Mouse (Mus musculus) midbrain, embryonic 10.5 days (tissue): Measurements from ENCODE around the gene Ppp1r35. TPM values are rescaled to one million over a fixed set of nuclear protein-coding genes. Genes with fewer than 3 reads are reported as not detected.

Experiments
- DNase-seq: peaks from one replicate; pipeline ENCODE4 v3.0.0-alpha.2; 2017; ENCODE audit warnings: low spot score
- H3K27ac ChIP-seq: fragments of 300-500 bp; sonication (generic); replicated peaks from 2 replicates; pipeline ENCODE4 v1.5.1; 2016; ENCODE audit warnings: mild to moderate bottlenecking
- H3K27me3 ChIP-seq: fragments of 300-500 bp; sonication (generic); 2 replicates; pipeline ENCODE4 v1.6.1; 2016; ENCODE audit warnings: low read depth, mild to moderate bottlenecking; ENCODE audit not compliant: poor library complexity, severe bottlenecking
- H3K36me3 ChIP-seq: fragments of 300-500 bp; sonication (generic); 2 replicates; pipeline ENCODE4 v1.6.1; 2016; ENCODE audit warnings: mild to moderate bottlenecking, moderate library complexity
- H3K4me1 ChIP-seq: fragments of 300-500 bp; sonication (generic); 2 replicates; pipeline ENCODE4 v1.6.1; 2016
- H3K4me3 ChIP-seq: fragments of 300-500 bp; sonication (generic); 2 replicates; pipeline ENCODE4 v1.5.1; 2016; ENCODE audit warnings: mild to moderate bottlenecking, moderate library complexity
- H3K9me3 ChIP-seq: fragments of 300-500 bp; sonication (generic); replicated peaks from 2 replicates; pipeline ENCODE4 v1.6.1; 2016; ENCODE audit warnings: mild to moderate bottlenecking
- WGBS: fragments of 180-500 bp; shearing (Covaris S2); methylation state at CpG from one replicate; pipeline ENCODE4 v1.1.7; 2016; 5-methylcytosine and 5-hydroxymethylcytosine counted together
- polyA plus RNA-seq: library from polyadenylated mRNA; unstranded; fragments of >200 nt; fragmentation: Nextera tagmentation; extraction: Ambion mirVana; gene quantifications from 2 replicates; pipeline ENCODE4 v1.2.1, GENCODE M21; 2016

Ppp1r35 gene
- polyA plus RNA-seq, 1 experiment from 2014 or later = 62.6 TPM

DNA sequence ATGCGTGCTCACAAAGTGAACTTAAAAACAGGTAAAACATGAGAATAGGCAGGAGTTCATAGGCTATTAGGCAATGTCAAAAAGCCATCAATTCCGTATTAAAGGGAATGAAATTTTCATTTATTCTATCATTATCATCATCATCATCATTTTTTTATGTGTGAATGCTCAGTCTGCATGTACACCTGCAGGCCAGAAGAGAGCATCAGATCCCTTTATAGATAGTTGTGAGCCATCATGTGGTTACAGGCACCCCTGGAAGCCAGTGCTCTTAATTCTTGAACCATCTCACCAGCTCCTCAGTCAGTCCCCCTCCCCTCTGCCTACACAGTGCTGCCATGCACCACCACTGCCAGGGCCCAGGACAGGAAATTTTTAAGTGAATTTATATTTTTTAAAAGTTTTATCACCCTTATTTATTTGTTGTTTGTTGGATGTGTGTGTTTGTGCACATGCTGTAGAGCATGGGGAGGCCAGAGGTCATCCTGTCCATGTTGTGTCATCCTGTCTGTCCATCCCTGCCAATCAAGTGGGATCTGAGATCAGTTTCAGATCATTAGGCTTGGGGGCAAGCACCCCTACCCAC, 10.4 kb downstream of the Ppp1r35 start:
- H3K4me3 ChIP-seq = no peak overlapping the region
- H3K4me1 ChIP-seq = peaks cover 21% of the 10 kb centered on the region
- H3K9me3 ChIP-seq = no peaks in the 10 kb centered on the region
- no peak for DNase-seq
- H3K27me3 ChIP-seq = peaks cover 18% of the 10 kb centered on the region
- peaks cover 12% of the 10 kb centered on the region for H3K36me3 ChIP-seq
- no peak overlapping the region for H3K27ac ChIP-seq
- 86% methylated on average over 2 of the region's 2 CpGs for WGBS

DNA sequence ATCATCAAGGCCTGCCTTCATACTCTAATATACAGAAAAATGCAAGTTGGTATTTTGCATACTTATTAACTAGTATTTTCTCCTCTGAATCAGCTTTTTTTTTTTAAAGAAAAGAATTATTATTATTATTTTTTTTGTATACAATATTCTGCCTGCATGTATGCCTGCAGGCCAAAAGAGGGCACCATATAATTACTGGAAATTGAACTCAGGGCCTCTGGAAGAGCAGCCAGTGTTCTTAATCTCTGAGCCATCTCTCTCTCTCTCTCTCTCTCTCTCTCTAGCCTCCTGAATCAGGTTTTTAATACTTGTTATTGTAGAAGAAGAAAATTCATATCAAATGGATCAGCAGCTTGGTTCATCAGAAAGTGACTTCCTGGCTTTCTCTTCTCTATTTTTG, 12.9 kb downstream of the Ppp1r35 start:
- Histone ChIP-seq H3K36me3 (no peaks in the 10 kb centered on the region), H3K27me3 (peaks cover 18% of the 10 kb centered on the region), H3K9me3 (no peaks in the 10 kb centered on the region), H3K4me1 (peaks cover 4% of the 10 kb centered on the region; the same call in 1 of the 2 replicates), H3K27ac (no peak overlapping the region), H3K4me3 (no peak overlapping the region)
- no peak for DNase-seq

DNA sequence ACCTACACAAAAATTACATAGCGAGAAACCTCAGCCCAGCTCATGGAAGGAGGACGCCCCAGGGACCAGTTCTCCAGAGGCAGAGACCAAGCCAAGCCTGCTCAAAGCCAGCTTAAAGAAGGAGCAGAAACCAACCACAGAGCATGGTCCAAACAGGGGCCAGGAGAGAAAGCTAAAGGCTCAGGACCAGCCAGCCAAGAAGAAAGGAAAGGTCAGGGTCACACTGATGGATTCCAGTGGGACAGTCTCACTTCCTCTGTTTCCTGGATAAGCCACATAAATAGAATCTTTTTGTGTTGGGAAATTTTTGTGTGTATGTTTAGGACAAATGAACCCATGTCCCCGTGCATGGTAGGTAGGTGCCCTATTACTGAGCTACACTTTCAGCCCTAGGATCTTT, 18.0 kb downstream of the Ppp1r35 start:
- DNase-seq = no peak
- Histone ChIP-seq H3K27me3 (no peaks in the 10 kb centered on the region), H3K27ac (no peak overlapping the region), H3K4me1 (no peaks in the 10 kb centered on the region), H3K9me3 (no peaks in the 10 kb centered on the region), H3K36me3 (no peaks in the 10 kb centered on the region), H3K4me3 (no peak overlapping the region)
- WGBS = 89% methylated on average over 3 of the region's 3 CpGs

DNA sequence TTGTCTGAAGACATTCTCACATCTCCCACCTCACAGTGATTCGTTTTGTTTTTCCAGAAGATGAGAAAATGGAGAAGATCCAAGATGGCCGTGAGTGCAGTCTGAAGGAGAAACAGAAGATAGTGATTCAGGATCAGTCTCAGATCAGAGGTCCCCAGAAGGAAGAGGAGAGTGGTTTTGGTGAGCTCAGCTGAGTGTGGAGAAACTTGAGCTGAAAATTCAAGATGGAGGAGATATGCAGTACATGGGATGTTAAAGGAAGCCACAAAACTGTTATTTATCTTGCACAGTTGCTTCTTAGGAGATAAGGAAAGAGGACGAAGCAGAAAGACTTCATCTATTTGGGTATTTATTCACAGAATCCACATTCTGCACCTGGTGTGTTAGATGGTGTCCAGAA, 22.3 kb downstream of the Ppp1r35 start:
- Histone ChIP-seq H3K36me3 (no peaks in the 10 kb centered on the region), H3K4me3 (no peak overlapping the region), H3K4me1 (no peaks in the 10 kb centered on the region), H3K27ac (no peak overlapping the region), H3K27me3 (no peaks in the 10 kb centered on the region), H3K9me3 (no peaks in the 10 kb centered on the region)
- DNase-seq = no peak
- 84% methylated on average over 3 of the region's 3 CpGs for WGBS

DNA sequence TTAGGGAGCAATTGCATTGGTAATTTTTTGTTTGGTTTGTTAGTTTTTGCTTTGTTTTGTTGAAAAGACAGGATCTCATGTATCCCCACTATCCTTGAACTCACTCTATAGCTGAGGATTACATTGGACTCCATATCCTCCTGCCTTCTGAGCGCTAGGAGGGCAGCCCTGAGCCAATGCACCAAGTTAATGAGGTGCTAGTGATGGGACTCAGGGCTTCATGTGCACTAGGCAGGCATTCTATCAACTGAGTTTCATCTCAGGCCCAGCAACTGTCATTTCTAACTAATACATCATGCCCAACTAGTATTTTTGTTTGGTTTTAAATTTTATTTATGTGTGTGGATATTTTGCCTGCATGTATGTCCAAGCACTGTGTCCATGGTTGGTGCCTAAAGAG, 27.5 kb downstream of the Ppp1r35 start:
- DNase-seq = no peak
- Histone ChIP-seq H3K4me1 (no peaks in the 10 kb centered on the region), H3K27me3 (no peaks in the 10 kb centered on the region), H3K4me3 (no peak overlapping the region), H3K9me3 (no peaks in the 10 kb centered on the region), H3K27ac (no peak overlapping the region), H3K36me3 (no peaks in the 10 kb centered on the region)
- 64% methylated on average over 1 of the region's 1 CpGs for WGBS

DNA sequence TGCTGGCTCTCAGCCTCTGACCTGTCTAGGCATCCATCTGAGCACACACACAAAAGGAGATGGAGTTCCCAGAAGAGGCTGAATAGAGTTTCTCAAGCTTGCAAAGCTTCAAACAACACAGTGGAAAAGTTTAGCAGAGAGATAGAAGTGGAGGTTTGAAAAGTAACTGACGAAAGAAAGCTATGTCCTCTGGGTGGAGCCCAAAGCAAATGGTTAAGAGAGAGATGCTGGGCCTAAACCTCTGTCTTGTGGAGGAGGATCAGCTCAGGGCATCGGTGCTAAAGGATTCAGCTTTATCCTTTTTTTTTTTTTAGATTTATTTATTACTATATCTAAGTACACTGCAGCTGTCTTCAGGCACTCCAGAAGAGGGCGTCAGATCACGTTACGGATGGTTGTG, 29.7 kb downstream of the Ppp1r35 start:
- Histone ChIP-seq H3K9me3 (no peaks in the 10 kb centered on the region), H3K27me3 (no peaks in the 10 kb centered on the region), H3K4me3 (no peak overlapping the region), H3K27ac (no peak overlapping the region), H3K36me3 (no peaks in the 10 kb centered on the region), H3K4me1 (no peaks in the 10 kb centered on the region)
- DNase-seq = no peak
- WGBS = 90% methylated on average over 5 of the region's 5 CpGs

DNA sequence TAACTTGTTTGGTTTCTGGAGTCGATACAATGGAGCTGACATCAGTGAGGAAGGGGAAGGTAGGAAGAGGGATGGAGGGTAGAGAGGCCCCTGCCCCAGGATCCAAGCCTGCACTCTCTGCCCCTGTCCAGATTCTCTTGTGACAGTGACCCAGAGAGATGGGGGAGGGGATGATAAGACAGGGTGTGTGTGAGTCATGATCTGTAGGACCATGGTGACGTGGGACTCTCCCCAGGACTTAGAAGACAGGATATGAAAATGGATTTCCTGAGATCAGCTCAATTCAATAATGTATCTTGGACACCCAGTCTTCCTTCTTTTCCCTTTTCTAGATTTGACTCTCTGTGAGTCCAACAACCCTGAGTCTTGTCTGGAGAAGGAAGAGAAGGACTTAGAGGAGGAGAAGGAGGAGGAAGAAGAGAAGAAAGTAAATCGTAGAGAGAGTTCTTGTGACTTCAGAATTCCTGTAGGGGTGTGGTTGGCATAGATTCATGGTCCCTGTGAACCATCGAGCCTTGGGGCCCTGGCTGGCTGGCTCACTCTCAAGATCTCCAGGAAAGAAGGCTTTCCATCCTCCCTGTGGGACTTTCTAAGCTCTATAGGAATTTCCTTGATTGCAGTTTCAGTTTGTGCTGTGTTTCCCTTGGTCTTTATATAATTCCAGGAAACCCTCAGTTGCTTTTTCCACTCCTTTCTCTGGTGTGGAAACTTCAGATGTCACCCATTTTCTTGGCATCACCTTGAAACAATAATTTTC, 39.0 kb downstream of the Ppp1r35 start:
- DNase-seq = no peak
- H3K27me3 ChIP-seq = no peaks in the 10 kb centered on the region
- H3K4me1 ChIP-seq = no peaks in the 10 kb centered on the region
- H3K27ac ChIP-seq = no peak overlapping the region
- H3K36me3 ChIP-seq = no peaks in the 10 kb centered on the region
- H3K4me3 ChIP-seq = no peak overlapping the region
- 84% methylated on average over 4 of the region's 4 CpGs for WGBS
- H3K9me3 ChIP-seq = no peaks in the 10 kb centered on the region; the same call in 1 of the 2 replicates

DNA sequence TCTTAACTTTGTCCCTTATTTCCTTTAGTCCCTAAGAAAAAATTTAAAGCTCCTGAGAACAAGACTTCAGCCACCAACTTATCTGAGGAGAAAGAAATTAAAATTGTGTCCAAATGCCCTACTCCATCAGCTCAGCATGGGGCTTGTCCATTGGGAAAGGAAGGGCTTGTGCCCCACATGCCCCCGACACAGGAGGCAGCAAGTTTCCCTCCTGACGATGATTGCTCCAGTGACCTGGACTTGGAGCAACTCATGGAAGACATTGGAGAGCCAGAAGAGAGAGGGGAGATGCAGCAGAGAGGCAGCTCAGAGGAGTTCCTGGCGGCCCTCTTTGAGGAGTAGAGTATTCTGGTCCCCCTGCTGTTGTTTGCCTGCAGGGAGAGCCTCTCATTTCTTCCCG, 43.5 kb downstream of the Ppp1r35 start:
- H3K27ac ChIP-seq = no peak overlapping the region
- no peaks in the 10 kb centered on the region for H3K4me1 ChIP-seq
- WGBS = 72% methylated on average over 4 of the region's 4 CpGs

DNA sequence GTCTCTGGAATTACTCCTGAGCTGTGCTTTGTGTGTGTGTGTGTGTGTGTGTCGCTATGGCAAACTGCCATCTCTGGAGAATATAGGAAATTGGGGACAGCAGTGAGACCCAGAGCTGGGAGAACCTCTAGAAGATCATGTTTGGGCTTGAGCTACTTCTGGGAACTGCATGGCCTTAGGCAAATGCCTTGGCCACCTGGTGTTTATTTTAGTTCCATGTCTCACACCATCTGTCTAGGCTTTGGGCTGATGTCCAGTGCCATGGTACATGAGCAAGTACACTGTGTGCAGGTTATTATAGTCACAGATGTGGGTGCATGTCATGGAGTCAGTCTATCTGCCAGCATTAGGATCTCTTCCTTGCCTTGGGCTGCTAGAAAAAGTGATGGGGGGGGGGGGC, 44.0 kb downstream of the Ppp1r35 start:
- Histone ChIP-seq H3K36me3 (no peaks in the 10 kb centered on the region), H3K27ac (no peak overlapping the region), H3K27me3 (no peaks in the 10 kb centered on the region), H3K4me3 (no peak overlapping the region), H3K4me1 (no peaks in the 10 kb centered on the region), H3K9me3 (no peaks in the 10 kb centered on the region)
- DNase-seq = no peak
- 81% methylated on average over 1 of the region's 1 CpGs for WGBS

More for the DNA sequence above, 43.5 kb downstream of the Ppp1r35 start:
- H3K36me3 ChIP-seq = no peaks in the 10 kb centered on the region
- DNase-seq = no peak
- H3K27me3 ChIP-seq = no peaks in the 10 kb centered on the region
- no peaks in the 10 kb centered on the region for H3K9me3 ChIP-seq
- H3K4me3 ChIP-seq = no peak overlapping the region

DNA sequence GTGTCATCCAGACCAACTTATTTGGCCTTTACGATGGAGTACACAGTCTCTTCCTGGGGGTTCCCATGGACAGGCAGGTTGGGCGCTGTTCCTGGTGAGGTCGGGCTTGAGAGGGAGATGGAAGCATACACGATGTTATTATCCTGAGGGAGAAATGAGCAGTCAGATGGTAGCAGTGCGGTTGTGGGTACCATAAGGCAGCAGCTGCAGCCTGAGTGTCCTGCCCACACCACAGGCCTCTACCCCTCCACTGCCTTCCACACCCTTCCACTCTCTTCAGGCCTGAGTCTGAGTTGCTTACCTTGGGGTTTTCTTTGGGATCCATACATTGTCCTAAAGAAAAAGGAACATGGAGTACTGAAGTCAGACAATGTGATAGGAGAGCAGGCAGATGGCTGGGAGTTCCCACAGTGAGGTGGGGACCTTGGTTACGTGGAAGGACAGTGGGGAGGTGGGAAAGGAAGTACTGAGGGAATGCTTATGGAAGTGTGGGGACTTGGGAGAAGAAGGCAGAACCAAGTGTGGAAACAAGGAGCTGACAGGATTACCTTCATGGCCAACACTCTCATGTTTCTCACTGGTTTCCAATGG, 44.9 kb downstream of the Ppp1r35 start:
- H3K4me1 ChIP-seq = no peaks in the 10 kb centered on the region
- 91% methylated on average over 6 of the region's 6 CpGs for WGBS
- H3K27me3 ChIP-seq = no peaks in the 10 kb centered on the region
- H3K36me3 ChIP-seq = no peaks in the 10 kb centered on the region
- DNase-seq = no peak
- H3K27ac ChIP-seq = no peak overlapping the region
- no peaks in the 10 kb centered on the region for H3K9me3 ChIP-seq
- no peak overlapping the region for H3K4me3 ChIP-seq

DNA sequence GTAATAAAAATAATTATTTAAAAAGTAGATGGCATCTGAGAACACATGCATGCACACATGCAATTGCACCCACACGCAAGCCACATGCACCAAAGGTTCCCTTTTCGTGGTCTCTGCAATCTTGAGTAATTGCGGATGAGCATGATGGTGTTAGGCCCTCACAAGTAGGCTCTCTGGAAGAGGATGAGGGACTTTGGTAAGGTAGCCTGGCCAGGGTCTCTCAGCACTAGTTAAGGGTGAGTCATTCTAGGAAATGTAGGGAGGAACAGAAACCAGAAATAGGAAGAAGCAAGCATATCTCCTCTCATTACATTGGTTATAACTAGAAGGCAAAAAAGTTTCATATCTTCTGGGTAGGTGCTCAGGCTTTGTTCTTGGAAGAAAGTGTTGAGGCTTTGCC, 46.4 kb downstream of the Ppp1r35 start:
- WGBS = 93% methylated on average over 3 of the region's 3 CpGs
- H3K4me3 ChIP-seq = no peak overlapping the region
- H3K36me3 ChIP-seq = no peaks in the 10 kb centered on the region
- DNase-seq = no peak
- H3K27me3 ChIP-seq = no peaks in the 10 kb centered on the region
- no peaks in the 10 kb centered on the region for H3K4me1 ChIP-seq
- no peaks in the 10 kb centered on the region for H3K9me3 ChIP-seq
- no peak overlapping the region for H3K27ac ChIP-seq

DNA sequence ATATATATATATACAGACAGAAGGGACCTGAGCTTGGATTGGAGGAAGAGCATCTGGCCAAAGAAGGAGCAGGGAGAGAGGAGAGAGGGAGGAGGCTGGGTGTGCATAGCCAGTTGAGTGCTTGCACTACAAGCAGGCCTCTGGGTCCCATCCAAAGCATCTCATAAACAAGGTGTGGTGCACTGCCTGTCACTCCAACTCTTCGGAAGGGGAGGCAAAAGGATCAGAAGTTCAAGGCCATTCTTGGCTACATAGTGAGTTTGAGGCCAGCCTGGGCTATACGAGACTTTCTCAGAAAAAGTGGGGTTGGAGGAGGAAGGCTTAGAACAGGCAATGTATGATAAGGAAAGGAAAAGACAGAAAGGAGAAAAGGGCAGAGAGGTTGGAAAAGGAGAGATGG, 47.3 kb downstream of the Ppp1r35 start:
- no peak overlapping the region for H3K27ac ChIP-seq
- no peaks in the 10 kb centered on the region for H3K27me3 ChIP-seq
- H3K4me3 ChIP-seq = no peak overlapping the region
- no peaks in the 10 kb centered on the region for H3K4me1 ChIP-seq
- no peaks in the 10 kb centered on the region for H3K9me3 ChIP-seq
- 86% methylated on average over 2 of the region's 2 CpGs for WGBS
- no peaks in the 10 kb centered on the region for H3K36me3 ChIP-seq
- no peak for DNase-seq

DNA sequence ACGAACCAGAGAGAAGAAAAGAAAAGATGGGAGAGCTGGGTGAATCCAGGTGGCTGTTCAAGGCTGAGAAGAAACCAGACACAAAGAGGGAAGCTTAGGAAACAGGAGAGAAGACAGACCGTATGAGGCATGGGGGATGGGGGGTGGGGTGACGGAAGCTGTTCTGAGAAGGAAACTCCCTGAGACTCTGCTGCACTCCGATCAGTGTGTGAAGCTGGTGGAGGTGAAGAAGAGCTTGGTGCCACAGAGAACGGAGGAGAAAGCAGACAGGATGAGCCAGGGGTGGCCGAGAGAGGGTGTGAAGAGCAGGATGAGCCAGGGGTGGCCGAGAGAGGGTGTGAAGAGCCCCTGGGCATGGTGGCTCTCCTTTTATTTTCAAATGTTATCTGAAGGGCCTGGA, 47.8 kb downstream of the Ppp1r35 start:
- Histone ChIP-seq H3K27me3 (no peaks in the 10 kb centered on the region), H3K4me1 (no peaks in the 10 kb centered on the region), H3K27ac (no peak overlapping the region), H3K36me3 (no peaks in the 10 kb centered on the region), H3K4me3 (no peak overlapping the region), H3K9me3 (no peaks in the 10 kb centered on the region)
- 58% methylated on average over 7 of the region's 7 CpGs for WGBS
- no peak for DNase-seq
